Mouse (Mus musculus): ENCODE measurements around the gene Etl4.

- TF ChIP-seq EP300 (IDR thresholded peaks at IDR 0.05; ENCODE audit: low read depth) (no peak), CTCF (IDR thresholded peaks at IDR 0.05; ENCODE audit: low read depth) (no peak)
These were observed 740.2 kb downstream of the Etl4 start for GRCm38 (mm10) chr2:20649817-20650216.

All from liver, postnatal 0 days (tissue).